ENCODE assay signal across 8 mouse cellular contexts in the genomic region with DNA sequence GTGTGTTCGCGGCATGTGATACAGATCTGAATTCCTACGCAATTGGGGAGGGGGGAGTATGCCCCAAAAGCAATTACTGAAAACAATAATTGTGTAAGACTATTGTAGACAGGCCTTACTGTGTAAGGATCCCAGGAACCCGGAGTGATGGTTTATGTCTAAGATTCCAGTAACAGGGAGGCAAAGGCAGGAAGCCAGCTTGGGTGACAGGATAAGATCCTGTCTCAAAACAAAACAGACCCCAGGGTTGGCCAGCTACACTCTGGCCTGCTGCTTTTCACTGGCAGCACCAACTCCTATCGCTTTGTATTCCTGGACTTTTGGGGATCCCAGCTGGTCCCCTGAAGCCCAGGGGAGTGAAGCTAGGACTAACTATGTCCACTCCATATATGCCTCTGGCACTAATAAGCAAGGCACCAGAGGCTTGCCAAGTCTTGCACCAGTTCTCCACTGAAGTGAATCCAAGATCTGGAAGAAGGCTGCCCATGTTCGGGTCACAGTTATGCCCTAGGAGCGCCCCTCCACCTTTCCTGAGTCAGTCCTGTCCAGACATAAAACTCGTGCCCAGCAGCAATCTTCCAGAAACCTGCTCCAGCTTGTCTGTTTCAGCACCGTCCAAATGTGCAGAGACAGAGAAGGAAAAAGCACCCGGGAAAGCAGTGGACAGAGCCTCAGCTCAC. TPM values are rescaled to one million over a fixed set of nuclear protein-coding genes. Genes with fewer than 3 reads are reported as not detected.
DNase-seq lines count a peak whose midpoint lies in the region; ATAC-seq and TF ChIP-seq lines count a peak whose summit lies in the region.

No protein-coding gene starts in this region.

- H3K27ac ChIP-seq in lung, embryonic 14.5 days (ENCODE audit: low read depth): peak overlapping the region; percentile 91
- H3K27ac ChIP-seq in embryonic facial prominence, embryonic 12.5 days: peak overlapping the region; percentile 87
- peak overlapping the region; percentile 81 for H3K27ac ChIP-seq in hindbrain, embryonic 15.5 days (replicated peaks)
- H3K27ac ChIP-seq in liver, embryonic 14.5 days: no peak overlapping the region

- H3K9me3 ChIP-seq in lung, embryonic 14.5 days (ENCODE audit: low read depth, low read length): no peaks in the 10 kb centered on the region
- no peaks in the 10 kb centered on the region for H3K9me3 ChIP-seq in embryonic facial prominence, embryonic 12.5 days
- no peaks in the 10 kb centered on the region for H3K9me3 ChIP-seq in hindbrain, embryonic 15.5 days
- H3K9me3 ChIP-seq in liver, embryonic 14.5 days (ENCODE audit: control insufficient read depth, low read length): no peaks in the 10 kb centered on the region

- no peaks in the 10 kb centered on the region for H3K36me3 ChIP-seq in lung, embryonic 14.5 days (ENCODE audit: insufficient read depth)
- H3K36me3 ChIP-seq in embryonic facial prominence, embryonic 12.5 days: no peaks in the 10 kb centered on the region
- H3K36me3 ChIP-seq in hindbrain, embryonic 15.5 days: no peaks in the 10 kb centered on the region
- no peaks in the 10 kb centered on the region for H3K36me3 ChIP-seq in liver, embryonic 14.5 days (replicated peaks; ENCODE audit: control insufficient read depth, insufficient read depth, low read depth)

- DNase-seq in lung, embryonic 14.5 days: peak; percentile 76
- DNase-seq in lung, adult 18-20 months: no peak
- DNase-seq in liver, embryonic 14.5 days (ENCODE audit: low read depth in 3 of 3, low spot score in 3 of 3): no peak
- DNase-seq in left cerebral cortex, adult 9 months (ENCODE audit: low spot score in 2 of 2): no peak
- no peak for DNase-seq in spleen, postnatal 10 days (ENCODE audit: low spot score in 2 of 2)

- no peak for TF ChIP-seq CTCF in lung, embryonic 14.5 days (IDR thresholded peaks at IDR 0.05; ENCODE audit: low read depth)
- TF ChIP-seq CTCF in liver, embryonic 14.5 days (IDR thresholded peaks at IDR 0.05; ENCODE audit: low read depth): no peak

- no peaks in the 10 kb centered on the region for H3K27me3 ChIP-seq in lung, embryonic 14.5 days (ENCODE audit: insufficient read depth, low read length)
- H3K27me3 ChIP-seq in embryonic facial prominence, embryonic 12.5 days: no peaks in the 10 kb centered on the region
- no peaks in the 10 kb centered on the region for H3K27me3 ChIP-seq in hindbrain, embryonic 15.5 days
- peaks cover 39% of the 10 kb centered on the region for H3K27me3 ChIP-seq in liver, embryonic 14.5 days (ENCODE audit: control insufficient read depth, insufficient read depth, low read length)

- peak; percentile 29 for ATAC-seq in lung, embryonic 14.5 days (ENCODE audit: insufficient read depth)
- ATAC-seq in embryonic facial prominence, embryonic 12.5 days (ENCODE audit: insufficient number of reproducible peaks, insufficient read depth, low FRiP score, low TSS enrichment): no peak
- ATAC-seq in hindbrain, embryonic 15.5 days (ENCODE audit: low FRiP score, low read depth): 0 out of 2 replicates have a peak, but pooled peaks have one; percentile 4
- ATAC-seq in liver, embryonic 14.5 days (ENCODE audit: insufficient read depth): no peak
- ATAC-seq in inflammation-experienced regulatory T-cells, adult 6 months: no peak

- peak overlapping the region; percentile 45 for H3K9ac ChIP-seq in lung, embryonic 14.5 days
- peak overlapping the region; percentile 21; the same call in 1 of the 2 replicates for H3K9ac ChIP-seq in embryonic facial prominence, embryonic 12.5 days
- peak overlapping the region; percentile 60 for H3K9ac ChIP-seq in hindbrain, embryonic 15.5 days
- H3K9ac ChIP-seq in liver, embryonic 14.5 days (replicated peaks): no peak overlapping the region

- peak overlapping the region; percentile 75 for H3K4me2 ChIP-seq in lung, embryonic 14.5 days
- peak overlapping the region; percentile 78 for H3K4me2 ChIP-seq in embryonic facial prominence, embryonic 12.5 days (replicated peaks)
- peak overlapping the region; percentile 72 for H3K4me2 ChIP-seq in hindbrain, embryonic 15.5 days
- H3K4me2 ChIP-seq in liver, embryonic 14.5 days (ENCODE audit: low read depth): peak overlapping the region; percentile 80

- 18% methylated on average over 10 of the region's 10 CpGs for WGBS in lung, embryonic 14.5 days
- 19% methylated on average over 10 of the region's 10 CpGs for WGBS in embryonic facial prominence, embryonic 12.5 days
- WGBS in hindbrain, embryonic 15.5 days: 25% methylated on average over 10 of the region's 10 CpGs
- whole genome bisulfite sequencing in liver, embryonic 14.5 days (ENCODE audit: insufficient replicate concordance): 22% methylated on average over 10 of the region's 10 CpGs

- H3K4me3 ChIP-seq in lung, embryonic 14.5 days (ENCODE audit: low read depth, low read length): peak overlapping the region; percentile 78
- H3K4me3 ChIP-seq in embryonic facial prominence, embryonic 12.5 days: peak overlapping the region; percentile 75
- H3K4me3 ChIP-seq in hindbrain, embryonic 15.5 days: peak overlapping the region; percentile 52
- peak overlapping the region; percentile 27 to 59 for H3K4me3 ChIP-seq in liver, embryonic 14.5 days (ENCODE audit: insufficient read depth in 1 of 2, low read depth in 2 of 2, low read length in 2 of 2)

- TF ChIP-seq EP300 in liver, embryonic 14.5 days (IDR thresholded peaks at IDR 0.05; ENCODE audit: low read depth): no peak

- peaks cover 64% of the 10 kb centered on the region for H3K4me1 ChIP-seq in lung, embryonic 14.5 days (ENCODE audit: insufficient read depth)
- peaks cover 70% of the 10 kb centered on the region for H3K4me1 ChIP-seq in embryonic facial prominence, embryonic 12.5 days
- H3K4me1 ChIP-seq in hindbrain, embryonic 15.5 days (replicated peaks): peaks cover 88% of the 10 kb centered on the region
- H3K4me1 ChIP-seq in liver, embryonic 14.5 days (replicated peaks; ENCODE audit: control insufficient read depth in 2 of 2, insufficient read depth in 2 of 2, low read length in 1 of 2): peaks cover 0 to 36% of the 10 kb centered on the region in 2 experiments; a peak in 2 of 4 replicates

RNA-seq across cellular contexts. Expression of a gene that starts 11.1 kb away (rescaled TPM):
- polyA plus RNA-seq in lung, embryonic 14.5 days (2014; fragmentation: Nextera tagmentation; extraction: Ambion mirVana): 54.5 and 56.3 TPM in 2 replicates
- 40.0 and 41.1 TPM in 2 replicates for polyA plus RNA-seq in embryonic facial prominence, embryonic 12.5 days (2016; fragmentation: Nextera tagmentation; extraction: Ambion mirVana)
- polyA plus RNA-seq in hindbrain, embryonic 15.5 days (2015; fragmentation: Nextera tagmentation; extraction: Ambion mirVana): 46.5 and 54.2 TPM in 2 replicates
- polyA plus RNA-seq in liver, embryonic 14.5 days (2012; rRNA removed): 5.6 and 6.7 TPM in 2 replicates
- 4.3 and 4.9 TPM in 2 replicates for polyA plus RNA-seq in liver, embryonic 14.5 days (2014; fragmentation: Nextera tagmentation; extraction: Ambion mirVana)
- polyA plus RNA-seq in inflammation-experienced regulatory T-cells, adult 6 months (2017; shearing (Covaris generic)): under 1 TPM in 2 of 3 experiments, not detected in 1; 0.17 to 0.25 TPM

RNA-seq across cellular contexts. Expression of a gene that starts 41.7 kb away (rescaled TPM):
- not detected in 2 replicates for polyA plus RNA-seq in lung, embryonic 14.5 days (2014; fragmentation: Nextera tagmentation; extraction: Ambion mirVana)
- polyA plus RNA-seq in embryonic facial prominence, embryonic 12.5 days (2016; fragmentation: Nextera tagmentation; extraction: Ambion mirVana): not detected in 2 replicates
- polyA plus RNA-seq in hindbrain, embryonic 15.5 days (2015; fragmentation: Nextera tagmentation; extraction: Ambion mirVana): 1.00 and 1.9 TPM in 2 replicates
- 2.5 and 2.9 TPM in 2 replicates for polyA plus RNA-seq in liver, embryonic 14.5 days (2012; rRNA removed)
- polyA plus RNA-seq in liver, embryonic 14.5 days (2014; fragmentation: Nextera tagmentation; extraction: Ambion mirVana): 1.5 TPM in 1 of 2 replicates, not detected in the other
- polyA plus RNA-seq in inflammation-experienced regulatory T-cells, adult 6 months (2017; shearing (Covaris generic)): not detected

Comparison
In these comparisons a context has a peak if more than half of its experiments do, and no peak if none do; other contexts are left out.
1. ATAC-seq: peak in lung, embryonic 14.5 days (single experiment) and hindbrain, embryonic 15.5 days (single experiment); none in embryonic facial prominence, embryonic 12.5 days (single experiment), liver, embryonic 14.5 days (single experiment) and inflammation-experienced regulatory T-cells, adult 6 months (single experiment).
2. RNA of a gene that starts 11.1 kb away (polyA plus RNA-seq): 54.5 to 56.3 TPM in lung, embryonic 14.5 days, 46.5 to 54.2 TPM in hindbrain, embryonic 15.5 days, 40.0 to 41.1 TPM in embryonic facial prominence, embryonic 12.5 days and 4.3 to 6.7 TPM in liver, embryonic 14.5 days; 0.17 to 0.25 TPM in inflammation-experienced regulatory T-cells, adult 6 months; every median in the first group is over 4 times any median in the second.
3. Peak in every context shown above with its lines, with median percentiles within 50 percentile points of each other: H3K4me2 ChIP-seq and H3K4me3 ChIP-seq.